Mouse (Mus musculus): ENCODE measurements around the gene Chrne.
A peak's percentile ranks its signal among the peaks of the same experiment; 100 is the strongest.

GRCm38 (mm10) chr11:70572348-70572902 lies 46.6 kb downstream of the Chrne start:
- TF ChIP-seq GATA1 (IDR thresholded peaks at IDR 0.05; ENCODE audit: borderline replicate concordance, low read length) (no peak), CTCF (IDR thresholded peaks at IDR 0.05; ENCODE audit: low read depth, low read length) (no peak), POLR2AphosphoS5 (IDR thresholded peaks at IDR 0.05; ENCODE audit: insufficient replicate concordance, low read depth, low read length) (no peak), TAL1 (conservative IDR thresholded peaks at IDR 0.05; ENCODE audit: low read depth, low read length) (peak; percentile 55), GATA2 (IDR thresholded peaks at IDR 0.05; ENCODE audit: borderline replicate concordance, low read depth, low read length) (no peak)

All from G1E (cell line).